10 mouse cellular contexts compared by ENCODE assay signal in genomic region chr4:45492681-45493081, GRCm38 (mm10). TPM values are rescaled to one million over a fixed set of nuclear protein-coding genes. Genes with fewer than 3 reads are reported as not detected.
DNase-seq lines count a peak whose midpoint lies in the region; ATAC-seq and TF ChIP-seq lines count a peak whose summit lies in the region.
"Had no signal": no experiment of that assay in that cellular context is flagged by ENCODE, and none has a peak within 500 bp of the region (broad histone marks: within the 10 kb centered on the region; RNA-seq: fewer than 3 reads in every experiment).

No protein-coding gene starts in this region.

- intact Hi-C loops in heart, adult 2 months (cut with DNase I) = loop anchor here (5.0 kb wide), 1 partner anchor 35 kb away; no protein-coding TSS in a partner anchor

- 24% methylated on average over 5 of the region's 5 CpGs for WGBS in heart, adult 2 months
- WGBS in embryonic facial prominence, embryonic 15.5 days = 19% methylated on average over 5 of the region's 5 CpGs
- WGBS in liver, embryonic 11.5 days = 16% methylated on average over 5 of the region's 5 CpGs

- H3K4me2 ChIP-seq in embryonic facial prominence, embryonic 15.5 days (replicated peaks) = peak overlapping the region; percentile 19; the same call in 1 of the 2 replicates
- peak overlapping the region; percentile 58 for H3K4me2 ChIP-seq in liver, embryonic 11.5 days
- H3K4me2 ChIP-seq: neural tube, embryonic 13.5 days had no signal

- peaks cover 48% of the 10 kb centered on the region for H3K4me1 ChIP-seq in heart, adult 2 months (ENCODE audit: control insufficient read depth, insufficient read depth, low read length)
- H3K4me1 ChIP-seq in E14TG2a.4 (replicated peaks; ENCODE audit: low read depth, low read length) = peaks cover 97% of the 10 kb centered on the region
- peaks cover 91% of the 10 kb centered on the region for H3K4me1 ChIP-seq in embryonic facial prominence, embryonic 15.5 days
- peaks cover 83% of the 10 kb centered on the region for H3K4me1 ChIP-seq in liver, embryonic 11.5 days (replicated peaks; ENCODE audit: control insufficient read depth, insufficient read depth, low read length)

- H3K9ac ChIP-seq in heart, adult 2 months (ENCODE audit: low read depth, low read length) = no peak overlapping the region
- H3K9ac ChIP-seq in embryonic facial prominence, embryonic 15.5 days = no peak overlapping the region
- H3K9ac ChIP-seq in liver, embryonic 11.5 days (ENCODE audit: low read depth, low read length) = peak overlapping the region; percentile 60
- H3K9ac ChIP-seq: neural tube, embryonic 13.5 days had no signal

- TF ChIP-seq POLR2A in heart, adult 2 months (IDR thresholded peaks at IDR 0.05; ENCODE audit: insufficient read depth, low read depth, low read length) = no peak

- TF ChIP-seq EP300 in heart, adult 2 months (IDR thresholded peaks at IDR 0.05; ENCODE audit: insufficient read depth, low read depth, low read length) = no peak

- H3K9me3 ChIP-seq in E14TG2a.4 (ENCODE audit: low read length) = no peaks in the 10 kb centered on the region
- H3K9me3 ChIP-seq in embryonic facial prominence, embryonic 15.5 days (replicated peaks) = no peaks in the 10 kb centered on the region
- H3K9me3 ChIP-seq in liver, embryonic 11.5 days (ENCODE audit: control insufficient read depth, low read length) = no peaks in the 10 kb centered on the region
- H3K9me3 ChIP-seq: neural tube, embryonic 13.5 days had no signal

- H3K4me3 ChIP-seq in heart, adult 2 months = no peak overlapping the region
- peak overlapping the region; percentile 41; the same call in 1 of the 2 replicates for H3K4me3 ChIP-seq in E14TG2a.4 (replicated peaks; ENCODE audit: low read length)
- no peak overlapping the region for H3K4me3 ChIP-seq in embryonic facial prominence, embryonic 15.5 days (replicated peaks)
- H3K4me3 ChIP-seq in liver, embryonic 11.5 days (ENCODE audit: low read depth, low read length) = no peak overlapping the region
- H3K4me3 ChIP-seq: neural tube, embryonic 13.5 days had no signal

- no peak for TF ChIP-seq CTCF in heart, adult 2 months (IDR thresholded peaks at IDR 0.05)
- TF ChIP-seq CTCF in E14TG2a.4 (conservative IDR thresholded peaks at IDR 0.05; ENCODE audit: low read length) = no peak

- peak overlapping the region; percentile 53 for H3K27ac ChIP-seq in heart, adult 2 months
- H3K27ac ChIP-seq in embryonic facial prominence, embryonic 15.5 days (replicated peaks) = peak overlapping the region; percentile 71
- peak overlapping the region; percentile 70; the same call in 1 of the 2 replicates for H3K27ac ChIP-seq in liver, embryonic 11.5 days (ENCODE audit: low read depth, low read length)
- H3K27ac ChIP-seq: neural tube, embryonic 13.5 days had no signal

- DNase-seq in heart, adult 2 months = peak in 1 of 2 experiments; percentile 65
- DNase-seq in heart, adult 8-10 months (ENCODE audit: low spot score) = no peak
- DNase-seq in liver, embryonic 11.5 days (ENCODE audit: low spot score) = no peak
- no peak for DNase-seq in layer of hippocampus, adult 11-12 months (ENCODE audit: low spot score)
- DNase-seq in cerebellum, postnatal 4 days (ENCODE audit: low spot score in 2 of 2) = no peak
- no peak for DNase-seq in natural killer cell, adult 2 months (ENCODE audit: low spot score in 2 of 2)
- DNase-seq: kidney, postnatal 4 days had no signal

- no peaks in the 10 kb centered on the region for H3K27me3 ChIP-seq in heart, adult 2 months (ENCODE audit: control insufficient read depth, insufficient read depth, low read length)
- H3K27me3 ChIP-seq in E14TG2a.4 (ENCODE audit: insufficient read depth, low read length) = peaks cover 14% of the 10 kb centered on the region; the same call in 1 of the 2 replicates
- H3K27me3 ChIP-seq in embryonic facial prominence, embryonic 15.5 days = no peaks in the 10 kb centered on the region
- no peaks in the 10 kb centered on the region for H3K27me3 ChIP-seq in liver, embryonic 11.5 days (replicated peaks; ENCODE audit: control insufficient read depth, insufficient read depth, low read length)

- no peak for ATAC-seq in embryonic facial prominence, embryonic 15.5 days (ENCODE audit: insufficient number of reproducible peaks, low FRiP score, low TSS enrichment, low read depth)
- ATAC-seq in liver, embryonic 11.5 days (replicated peaks; ENCODE audit: low FRiP score) = no peak

- no peaks in the 10 kb centered on the region for H3K79me2 ChIP-seq in heart, adult 2 months (replicated peaks; ENCODE audit: control insufficient read depth, insufficient read depth, low read length)

- H3K36me3 ChIP-seq in heart, adult 2 months (ENCODE audit: control insufficient read depth, insufficient read depth, low read length) = peaks cover 8% of the 10 kb centered on the region
- H3K36me3 ChIP-seq in E14TG2a.4 (ENCODE audit: insufficient read depth, low read length) = peaks cover 8% of the 10 kb centered on the region
- H3K36me3 ChIP-seq in embryonic facial prominence, embryonic 15.5 days = no peaks in the 10 kb centered on the region
- H3K36me3 ChIP-seq in liver, embryonic 11.5 days (ENCODE audit: control insufficient read depth, insufficient read depth, low read length) = no peaks in the 10 kb centered on the region
- H3K36me3 ChIP-seq: neural tube, embryonic 13.5 days had no signal

RNA-seq across cellular contexts. Expression of gene Shb, which starts 39.6 kb away (rescaled TPM):
- total RNA-seq in heart, adult 2 months (2021) = 10 to 100 TPM; 27.2 to 43.0 TPM
- 19.2 and 19.4 TPM in 2 replicates for polyA plus RNA-seq in heart, adult 2 months (2012; rRNA removed)
- total RNA-seq in heart, adult 8-10 months (2022) = 10 to 100 TPM; 23.7 to 44.2 (median 32.3) TPM
- 9.1 and 9.9 TPM in 2 replicates for polyA plus RNA-seq in embryonic facial prominence, embryonic 15.5 days (2015; fragmentation: Nextera tagmentation; extraction: Ambion mirVana)
- 6.1 and 6.2 TPM in 2 replicates for polyA plus RNA-seq in liver, embryonic 11.5 days (2014; fragmentation: Nextera tagmentation; extraction: Ambion mirVana)
